Mouse (Mus musculus): ENCODE results near the gene Krt23. TPM values are rescaled to one million over a fixed set of nuclear protein-coding genes. Genes with fewer than 3 reads are reported as not detected.

The Krt23 gene
- polyA plus RNA-seq (2014; fragmentation: Illumina TruSeq; extraction: RNeasy Lipid Tissue Mini Kit (QIAGEN cat#74804); ENCODE audit: low read depth, low replicate concordance) = 2.0 TPM

DNA sequence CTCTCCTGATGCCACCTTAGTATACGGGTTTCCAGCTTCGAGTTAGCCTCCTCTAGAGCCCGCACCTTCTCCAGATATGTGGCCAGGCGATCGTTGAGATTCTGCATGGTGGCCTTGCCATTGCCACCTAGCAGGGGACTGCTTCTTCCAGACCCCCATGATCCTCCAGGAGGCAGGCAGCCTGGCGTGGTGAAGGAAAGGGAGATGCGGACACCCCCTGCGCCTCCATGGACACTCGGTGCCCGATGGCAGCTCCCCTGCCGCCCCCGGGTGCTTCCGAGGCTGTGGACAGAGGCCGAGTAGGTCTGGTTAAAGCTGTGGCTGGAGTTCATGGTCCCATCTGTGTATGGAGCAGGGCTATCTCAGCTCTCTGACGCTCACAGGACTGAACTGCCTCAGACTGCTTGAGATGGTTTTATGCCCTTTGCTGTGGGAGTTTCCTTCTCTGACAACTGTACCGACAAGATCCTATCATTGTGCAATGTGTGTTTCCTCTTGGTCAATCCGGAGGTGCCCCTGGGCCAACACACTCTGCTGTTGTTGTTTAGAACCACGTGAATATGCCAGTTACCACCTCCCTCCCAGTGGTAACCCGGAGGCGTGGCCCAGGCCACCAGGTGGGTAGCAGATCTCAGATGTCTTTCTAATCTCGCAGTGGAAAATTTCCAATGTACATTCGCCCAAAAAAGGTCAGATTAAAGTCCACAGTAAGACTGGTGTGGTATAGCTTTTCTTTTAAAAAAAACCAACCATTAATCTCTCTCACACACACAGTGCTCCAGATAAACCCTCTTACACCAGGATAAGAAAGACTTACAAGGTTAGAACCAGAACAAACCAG is at the start of gene Krt23:
TSS of gene Krt23 (minus strand) at position 405 of the 841 bp plus-strand sequence.

DNA sequence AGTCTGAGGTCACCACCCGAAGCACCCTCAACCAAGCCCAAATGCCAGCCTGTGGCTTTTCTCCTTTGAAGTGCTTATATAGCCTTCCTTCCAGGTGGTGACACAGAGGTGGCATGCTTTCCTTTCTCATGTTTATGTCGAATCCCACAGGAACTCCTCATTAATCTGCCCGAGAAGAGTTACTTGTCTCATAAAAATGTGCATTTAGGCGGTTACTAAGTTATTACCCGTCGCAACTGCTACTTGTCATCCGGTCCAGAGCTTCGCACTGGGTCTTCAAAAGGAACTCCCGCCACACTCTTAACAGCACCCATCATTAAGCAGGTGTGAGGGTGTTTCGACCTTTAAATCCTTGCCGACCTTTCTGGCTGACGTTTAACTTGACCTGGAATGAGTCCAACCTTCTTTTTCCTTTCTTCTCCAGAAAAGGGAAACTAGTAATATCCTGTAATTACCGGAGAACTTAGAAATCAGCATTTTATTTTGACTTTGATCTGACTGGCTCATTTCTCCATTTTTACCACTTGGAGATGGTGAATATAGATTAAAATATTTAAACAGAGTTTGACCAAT is 28.4 kb upstream of the Krt23 start, which contains the start of gene Krt39:
TSS of gene Krt39 (minus strand) at position 51 of the 573 bp plus-strand sequence.

DNA sequence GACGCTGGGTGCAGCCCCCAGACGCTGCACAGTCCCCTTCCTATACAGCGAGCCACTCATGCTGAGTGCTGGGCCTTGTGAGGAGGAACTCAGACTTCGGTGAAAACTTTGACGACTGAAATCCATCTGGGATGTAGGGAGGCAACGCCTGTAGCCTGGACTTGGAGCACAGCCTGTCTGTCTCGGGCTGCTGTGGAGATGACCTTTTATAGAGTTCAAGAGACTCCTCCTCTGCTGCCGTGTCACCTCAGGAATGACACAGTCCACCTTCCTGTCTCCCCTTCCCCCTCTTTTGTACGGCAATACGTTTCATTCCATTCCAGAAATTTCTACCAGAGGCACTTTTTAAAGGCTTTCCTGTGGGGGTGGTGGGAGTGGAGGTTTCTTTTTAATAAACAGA is 55.0 kb downstream of the Krt23 start, which contains the start of gene Krt20:
TSS of gene Krt20 (minus strand) at position 179 of the 400 bp plus-strand sequence.

Other genes starting within 250 kb of the Krt23 start
- not detected for gene Krt222, start 249.1 kb downstream of the Krt23 start, polyA plus RNA-seq (2014; fragmentation: Illumina TruSeq; extraction: RNeasy Lipid Tissue Mini Kit (QIAGEN cat#74804); ENCODE audit: low read depth, low replicate concordance)
- gene Krt24, start 207.9 kb downstream of the Krt23 start, polyA plus RNA-seq (2014; fragmentation: Illumina TruSeq; extraction: RNeasy Lipid Tissue Mini Kit (QIAGEN cat#74804); ENCODE audit: low read depth, low replicate concordance) = not detected
- gene Krt25, start 170.2 kb downstream of the Krt23 start, polyA plus RNA-seq (2014; fragmentation: Illumina TruSeq; extraction: RNeasy Lipid Tissue Mini Kit (QIAGEN cat#74804); ENCODE audit: low read depth, low replicate concordance) = not detected
- gene Krt26, start 155.2 kb downstream of the Krt23 start, polyA plus RNA-seq (2014; fragmentation: Illumina TruSeq; extraction: RNeasy Lipid Tissue Mini Kit (QIAGEN cat#74804); ENCODE audit: low read depth, low replicate concordance) = not detected
- not detected for gene Krt27, start 142.0 kb downstream of the Krt23 start, polyA plus RNA-seq (2014; fragmentation: Illumina TruSeq; extraction: RNeasy Lipid Tissue Mini Kit (QIAGEN cat#74804); ENCODE audit: low read depth, low replicate concordance)
- not detected for gene Krt28, start 118.2 kb downstream of the Krt23 start, polyA plus RNA-seq (2014; fragmentation: Illumina TruSeq; extraction: RNeasy Lipid Tissue Mini Kit (QIAGEN cat#74804); ENCODE audit: low read depth, low replicate concordance)
- 6.3 TPM for gene Krt10, start 103.8 kb downstream of the Krt23 start, polyA plus RNA-seq (2014; fragmentation: Illumina TruSeq; extraction: RNeasy Lipid Tissue Mini Kit (QIAGEN cat#74804); ENCODE audit: low read depth, low replicate concordance)
- gene Krt12, start 70.9 kb downstream of the Krt23 start, polyA plus RNA-seq (2014; fragmentation: Illumina TruSeq; extraction: RNeasy Lipid Tissue Mini Kit (QIAGEN cat#74804); ENCODE audit: low read depth, low replicate concordance) = not detected
- not detected for gene Krt20, start 55.0 kb downstream of the Krt23 start, polyA plus RNA-seq (2014; fragmentation: Illumina TruSeq; extraction: RNeasy Lipid Tissue Mini Kit (QIAGEN cat#74804); ENCODE audit: low read depth, low replicate concordance)
- not detected for gene Krt39, start 28.2 kb upstream of the Krt23 start, polyA plus RNA-seq (2014; fragmentation: Illumina TruSeq; extraction: RNeasy Lipid Tissue Mini Kit (QIAGEN cat#74804); ENCODE audit: low read depth, low replicate concordance)
- gene Krt40, start 50.0 kb upstream of the Krt23 start, polyA plus RNA-seq (2014; fragmentation: Illumina TruSeq; extraction: RNeasy Lipid Tissue Mini Kit (QIAGEN cat#74804); ENCODE audit: low read depth, low replicate concordance) = not detected
- gene Krtap3-3, start 57.7 kb upstream of the Krt23 start, polyA plus RNA-seq (2014; fragmentation: Illumina TruSeq; extraction: RNeasy Lipid Tissue Mini Kit (QIAGEN cat#74804); ENCODE audit: low read depth, low replicate concordance) = not detected
- gene Krtap3-2, start 63.7 kb upstream of the Krt23 start, polyA plus RNA-seq (2014; fragmentation: Illumina TruSeq; extraction: RNeasy Lipid Tissue Mini Kit (QIAGEN cat#74804); ENCODE audit: low read depth, low replicate concordance) = not detected
- not detected for gene Gm11939, start 66.3 kb upstream of the Krt23 start, polyA plus RNA-seq (2014; fragmentation: Illumina TruSeq; extraction: RNeasy Lipid Tissue Mini Kit (QIAGEN cat#74804); ENCODE audit: low read depth, low replicate concordance)
- not detected for gene Krtap3-1, start 73.5 kb upstream of the Krt23 start, polyA plus RNA-seq (2014; fragmentation: Illumina TruSeq; extraction: RNeasy Lipid Tissue Mini Kit (QIAGEN cat#74804); ENCODE audit: low read depth, low replicate concordance)
- gene Krtap1-5, start 87.9 kb upstream of the Krt23 start, polyA plus RNA-seq (2014; fragmentation: Illumina TruSeq; extraction: RNeasy Lipid Tissue Mini Kit (QIAGEN cat#74804); ENCODE audit: low read depth, low replicate concordance) = not detected
- not detected for gene Krtap1-4, start 90.5 kb upstream of the Krt23 start, polyA plus RNA-seq (2014; fragmentation: Illumina TruSeq; extraction: RNeasy Lipid Tissue Mini Kit (QIAGEN cat#74804); ENCODE audit: low read depth, low replicate concordance)
- not detected for gene Krtap1-3, start 98.2 kb upstream of the Krt23 start, polyA plus RNA-seq (2014; fragmentation: Illumina TruSeq; extraction: RNeasy Lipid Tissue Mini Kit (QIAGEN cat#74804); ENCODE audit: low read depth, low replicate concordance)
- gene Krtap9-3, start 105.0 kb upstream of the Krt23 start, polyA plus RNA-seq (2014; fragmentation: Illumina TruSeq; extraction: RNeasy Lipid Tissue Mini Kit (QIAGEN cat#74804); ENCODE audit: low read depth, low replicate concordance) = not detected
- gene Gm11938, start 110.2 kb upstream of the Krt23 start, polyA plus RNA-seq (2014; fragmentation: Illumina TruSeq; extraction: RNeasy Lipid Tissue Mini Kit (QIAGEN cat#74804); ENCODE audit: low read depth, low replicate concordance) = not detected
- gene Gm11937, start 117.1 kb upstream of the Krt23 start, polyA plus RNA-seq (2014; fragmentation: Illumina TruSeq; extraction: RNeasy Lipid Tissue Mini Kit (QIAGEN cat#74804); ENCODE audit: low read depth, low replicate concordance) = not detected
- not detected for gene Krtap2-4, start 121.7 kb upstream of the Krt23 start, polyA plus RNA-seq (2014; fragmentation: Illumina TruSeq; extraction: RNeasy Lipid Tissue Mini Kit (QIAGEN cat#74804); ENCODE audit: low read depth, low replicate concordance)
- not detected for gene Gm11562, start 127.3 kb upstream of the Krt23 start, polyA plus RNA-seq (2014; fragmentation: Illumina TruSeq; extraction: RNeasy Lipid Tissue Mini Kit (QIAGEN cat#74804); ENCODE audit: low read depth, low replicate concordance)
- gene Krtap4-1, start 135.1 kb upstream of the Krt23 start, polyA plus RNA-seq (2014; fragmentation: Illumina TruSeq; extraction: RNeasy Lipid Tissue Mini Kit (QIAGEN cat#74804); ENCODE audit: low read depth, low replicate concordance) = not detected
- gene Krtap4-2, start 141.9 kb upstream of the Krt23 start, polyA plus RNA-seq (2014; fragmentation: Illumina TruSeq; extraction: RNeasy Lipid Tissue Mini Kit (QIAGEN cat#74804); ENCODE audit: low read depth, low replicate concordance) = not detected
- gene Krtap4-7, start 151.0 kb upstream of the Krt23 start, polyA plus RNA-seq (2014; fragmentation: Illumina TruSeq; extraction: RNeasy Lipid Tissue Mini Kit (QIAGEN cat#74804); ENCODE audit: low read depth, low replicate concordance) = not detected
- gene Gm11555, start 157.1 kb upstream of the Krt23 start, polyA plus RNA-seq (2014; fragmentation: Illumina TruSeq; extraction: RNeasy Lipid Tissue Mini Kit (QIAGEN cat#74804); ENCODE audit: low read depth, low replicate concordance) = not detected
- not detected for gene Gm11563, start 165.8 kb upstream of the Krt23 start, polyA plus RNA-seq (2014; fragmentation: Illumina TruSeq; extraction: RNeasy Lipid Tissue Mini Kit (QIAGEN cat#74804); ENCODE audit: low read depth, low replicate concordance)
- not detected for gene Krtap4-6, start 172.8 kb upstream of the Krt23 start, polyA plus RNA-seq (2014; fragmentation: Illumina TruSeq; extraction: RNeasy Lipid Tissue Mini Kit (QIAGEN cat#74804); ENCODE audit: low read depth, low replicate concordance)
- gene Gm14190, start 197.6 kb upstream of the Krt23 start, polyA plus RNA-seq (2014; fragmentation: Illumina TruSeq; extraction: RNeasy Lipid Tissue Mini Kit (QIAGEN cat#74804); ENCODE audit: low read depth, low replicate concordance) = not detected
- gene Gm14180, start 241.2 kb upstream of the Krt23 start, polyA plus RNA-seq (2014; fragmentation: Illumina TruSeq; extraction: RNeasy Lipid Tissue Mini Kit (QIAGEN cat#74804); ENCODE audit: low read depth, low replicate concordance) = not detected

All from liver, adult 10 weeks (tissue).